Mouse (Mus musculus) embryonic fibroblast, embryonic 13.5 days (primary cell): ENCODE data around the gene Zscan26.

Experiments used
- CTCF ChIP-seq: IDR thresholded peaks from 2 replicates; pipeline ENCODE4 v1.5.1; 2011; ENCODE audit warnings: mild to moderate bottlenecking, control low read depth, low read length, moderate library complexity, borderline replicate concordance; ENCODE audit not compliant: insufficient read depth
- POLR2A ChIP-seq: IDR thresholded peaks from 2 replicates; pipeline ENCODE4 v1.6.1; 2011; ENCODE audit warnings: low read depth, mild to moderate bottlenecking, control low read depth, low read length, moderate library complexity

GRCm38 (mm10) chr13:21495080-21495479 lies 41.5 kb upstream of the Zscan26 start, which contains the start of gene AK157302:
- TF ChIP-seq POLR2A (no peak), CTCF (no peak)
